Mouse (Mus musculus): Measurements from ENCODE around the gene Slc1a2. TPM values are rescaled to one million over a fixed set of nuclear protein-coding genes. Genes with fewer than 3 reads are reported as not detected.

The Slc1a2 gene
- total and polyA plus RNA-seq, 2 experiments from 2014 or later = 18.4 to 82.0 TPM

DNA sequence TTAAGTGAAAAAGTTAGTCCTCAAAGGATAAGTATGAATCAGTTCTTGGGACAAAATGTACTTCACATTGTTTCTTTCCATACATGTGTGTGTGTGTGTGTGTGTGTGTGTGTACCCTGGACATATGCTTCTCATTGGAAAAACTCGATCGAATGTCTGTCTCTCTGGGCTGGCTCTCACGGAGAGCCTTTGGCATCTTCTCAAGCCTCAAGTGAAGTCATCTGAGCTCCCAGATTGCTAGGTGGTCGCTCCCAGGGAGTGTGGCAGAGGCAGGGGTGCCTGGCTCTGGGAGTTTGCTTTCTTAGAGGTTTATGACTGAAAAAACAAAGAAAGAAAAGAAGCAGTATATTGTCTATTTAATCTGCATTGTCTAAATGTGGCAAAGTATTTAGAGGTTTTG is 36.3 kb downstream of the Slc1a2 start:
- Histone ChIP-seq H3K4me3 (ENCODE audit: low read depth, low read length) (no peak overlapping the region), H3K4me2 (ENCODE audit: low read depth) (no peak overlapping the region), H3K9me3 (ENCODE audit: low read length) (no peaks in the 10 kb centered on the region), H3K9ac (no peak overlapping the region), H3K36me3 (ENCODE audit: insufficient read depth) (no peaks in the 10 kb centered on the region), H3K27ac (ENCODE audit: low read depth, low read length) (no peak overlapping the region), H3K4me1 (ENCODE audit: insufficient read depth) (no peaks in the 10 kb centered on the region), H3K27me3 (ENCODE audit: insufficient read depth, low read length) (no peaks in the 10 kb centered on the region)
- WGBS = 69% methylated on average over 4 of the region's 4 CpGs
- DNase-seq (no peak), ATAC-seq (no peak)
- no peak for TF ChIP-seq CTCF (IDR thresholded peaks at IDR 0.05; ENCODE audit: low read depth)

DNA sequence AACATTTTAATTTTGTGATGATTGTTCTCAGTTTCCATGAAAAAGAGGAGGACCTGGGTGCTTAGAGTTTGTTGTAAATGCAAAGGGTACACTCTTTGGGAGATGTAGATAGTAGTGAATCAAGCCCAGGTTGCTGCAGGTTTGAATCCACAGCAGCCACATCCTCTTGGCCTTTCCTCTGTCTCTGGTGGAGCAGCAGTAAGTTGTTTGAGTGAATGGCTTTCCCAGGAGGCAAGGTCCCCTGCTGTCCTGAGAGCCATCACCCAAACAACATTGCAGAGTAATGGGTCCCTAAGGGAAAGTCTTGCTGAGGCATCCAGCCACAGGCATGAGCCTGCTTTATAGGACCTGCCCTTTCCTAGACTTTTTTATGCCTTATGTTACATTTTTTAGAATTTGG is 37.1 kb downstream of the Slc1a2 start:
- Histone ChIP-seq H3K36me3 (ENCODE audit: insufficient read depth) (no peaks in the 10 kb centered on the region), H3K27ac (ENCODE audit: low read depth, low read length) (no peak overlapping the region), H3K4me3 (ENCODE audit: low read depth, low read length) (no peak overlapping the region), H3K9me3 (ENCODE audit: low read length) (no peaks in the 10 kb centered on the region), H3K4me1 (ENCODE audit: insufficient read depth) (no peaks in the 10 kb centered on the region), H3K27me3 (ENCODE audit: insufficient read depth, low read length) (no peaks in the 10 kb centered on the region), H3K4me2 (ENCODE audit: low read depth) (no peak overlapping the region), H3K9ac (no peak overlapping the region)
- no peak for DNase-seq
- ATAC-seq = no peak
- no peak for TF ChIP-seq CTCF (IDR thresholded peaks at IDR 0.05; ENCODE audit: low read depth)

- ATAC-seq (no peak), DNase-seq (no peak)
- no peak overlapping the region for H3K9ac ChIP-seq
- no peaks in the 10 kb centered on the region for H3K9me3 ChIP-seq (ENCODE audit: low read length)
- H3K27me3 ChIP-seq (ENCODE audit: insufficient read depth, low read length) = no peaks in the 10 kb centered on the region
- TF ChIP-seq CTCF (IDR thresholded peaks at IDR 0.05; ENCODE audit: low read depth) = no peak
- no peak overlapping the region for H3K27ac ChIP-seq (ENCODE audit: low read depth, low read length)
- no peak overlapping the region for H3K4me2 ChIP-seq (ENCODE audit: low read depth)
- H3K36me3 ChIP-seq (ENCODE audit: insufficient read depth) = no peaks in the 10 kb centered on the region
- 73% methylated on average over 2 of the region's 2 CpGs for WGBS
- H3K4me1 ChIP-seq (ENCODE audit: insufficient read depth) = no peaks in the 10 kb centered on the region
- no peak overlapping the region for H3K4me3 ChIP-seq (ENCODE audit: low read depth, low read length)
Measured at GRCm38 (mm10) chr2:102697732-102698131, 39.3 kb downstream of the Slc1a2 start.

GRCm38 (mm10) chr2:102699921-102700320 is 41.5 kb downstream of the Slc1a2 start:
- DNase-seq = no peak

GRCm38 (mm10) chr2:102700695-102701094 is 42.2 kb downstream of the Slc1a2 start:
- no peak for ATAC-seq
- Histone ChIP-seq H3K36me3 (ENCODE audit: insufficient read depth) (no peaks in the 10 kb centered on the region), H3K4me2 (ENCODE audit: low read depth) (no peak overlapping the region), H3K4me3 (ENCODE audit: low read depth, low read length) (no peak overlapping the region), H3K27me3 (ENCODE audit: insufficient read depth, low read length) (no peaks in the 10 kb centered on the region), H3K9me3 (ENCODE audit: low read length) (no peaks in the 10 kb centered on the region), H3K4me1 (ENCODE audit: insufficient read depth) (no peaks in the 10 kb centered on the region), H3K9ac (no peak overlapping the region), H3K27ac (ENCODE audit: low read depth, low read length) (no peak overlapping the region)
- TF ChIP-seq CTCF (IDR thresholded peaks at IDR 0.05; ENCODE audit: low read depth) = no peak
- WGBS = 91% methylated on average over 2 of the region's 2 CpGs
- no peak for DNase-seq

More at GRCm38 (mm10) chr2:102699921-102700320, 41.5 kb downstream of the Slc1a2 start:
- Histone ChIP-seq H3K4me3 (ENCODE audit: low read depth, low read length) (no peak overlapping the region), H3K9ac (no peak overlapping the region), H3K4me2 (ENCODE audit: low read depth) (no peak overlapping the region), H3K4me1 (ENCODE audit: insufficient read depth) (no peaks in the 10 kb centered on the region), H3K27ac (ENCODE audit: low read depth, low read length) (no peak overlapping the region), H3K27me3 (ENCODE audit: insufficient read depth, low read length) (no peaks in the 10 kb centered on the region), H3K36me3 (ENCODE audit: insufficient read depth) (no peaks in the 10 kb centered on the region), H3K9me3 (ENCODE audit: low read length) (no peaks in the 10 kb centered on the region)
- no peak for TF ChIP-seq CTCF (IDR thresholded peaks at IDR 0.05; ENCODE audit: low read depth)
- WGBS = 90% methylated on average over 7 of the region's 7 CpGs
- no peak for ATAC-seq

GRCm38 (mm10) chr2:102701382-102701781 is 42.9 kb downstream of the Slc1a2 start:
- ATAC-seq (no peak), DNase-seq (no peak)
- Histone ChIP-seq H3K9ac (no peak overlapping the region), H3K9me3 (ENCODE audit: low read length) (no peaks in the 10 kb centered on the region), H3K4me3 (ENCODE audit: low read depth, low read length) (no peak overlapping the region), H3K4me2 (ENCODE audit: low read depth) (no peak overlapping the region), H3K4me1 (ENCODE audit: insufficient read depth) (no peaks in the 10 kb centered on the region), H3K27ac (ENCODE audit: low read depth, low read length) (no peak overlapping the region), H3K27me3 (ENCODE audit: insufficient read depth, low read length) (no peaks in the 10 kb centered on the region), H3K36me3 (ENCODE audit: insufficient read depth) (no peaks in the 10 kb centered on the region)
- TF ChIP-seq CTCF (IDR thresholded peaks at IDR 0.05; ENCODE audit: low read depth) = no peak
- WGBS = 85% methylated on average over 3 of the region's 3 CpGs

- no peaks in the 10 kb centered on the region for H3K9me3 ChIP-seq (ENCODE audit: low read length)
- DNase-seq = no peak
- H3K4me3 ChIP-seq (ENCODE audit: low read depth, low read length) = no peak overlapping the region
- WGBS = 75% methylated on average over 3 of the region's 3 CpGs
- ATAC-seq = no peak
- TF ChIP-seq CTCF (IDR thresholded peaks at IDR 0.05; ENCODE audit: low read depth) = no peak
- no peak overlapping the region for H3K27ac ChIP-seq (ENCODE audit: low read depth, low read length)
- no peaks in the 10 kb centered on the region for H3K4me1 ChIP-seq (ENCODE audit: insufficient read depth)
- H3K4me2 ChIP-seq (ENCODE audit: low read depth) = no peak overlapping the region
- no peaks in the 10 kb centered on the region for H3K27me3 ChIP-seq (ENCODE audit: insufficient read depth, low read length)
- H3K9ac ChIP-seq = no peak overlapping the region
- no peaks in the 10 kb centered on the region for H3K36me3 ChIP-seq (ENCODE audit: insufficient read depth)
Measured at GRCm38 (mm10) chr2:102703556-102703955, 45.1 kb downstream of the Slc1a2 start.

- H3K9ac ChIP-seq = no peak overlapping the region
- no peak for ATAC-seq
- WGBS = 93% methylated on average over 1 of the region's 1 CpGs
- no peak for TF ChIP-seq CTCF (IDR thresholded peaks at IDR 0.05; ENCODE audit: low read depth)
- DNase-seq = no peak
- no peaks in the 10 kb centered on the region for H3K36me3 ChIP-seq (ENCODE audit: insufficient read depth)
- no peak overlapping the region for H3K27ac ChIP-seq (ENCODE audit: low read depth, low read length)
- H3K9me3 ChIP-seq (ENCODE audit: low read length) = no peaks in the 10 kb centered on the region
- no peaks in the 10 kb centered on the region for H3K27me3 ChIP-seq (ENCODE audit: insufficient read depth, low read length)
- H3K4me3 ChIP-seq (ENCODE audit: low read depth, low read length) = no peak overlapping the region
- no peaks in the 10 kb centered on the region for H3K4me1 ChIP-seq (ENCODE audit: insufficient read depth)
- H3K4me2 ChIP-seq (ENCODE audit: low read depth) = no peak overlapping the region
Measured at GRCm38 (mm10) chr2:102704781-102705180, 46.3 kb downstream of the Slc1a2 start.

Data from forebrain, postnatal 0 days (tissue).